Mouse (Mus musculus): Measurements from ENCODE around the gene Msantd2.
A peak's percentile ranks its signal among the peaks of the same experiment; 100 is the strongest.

Msantd2 gene

DNA sequence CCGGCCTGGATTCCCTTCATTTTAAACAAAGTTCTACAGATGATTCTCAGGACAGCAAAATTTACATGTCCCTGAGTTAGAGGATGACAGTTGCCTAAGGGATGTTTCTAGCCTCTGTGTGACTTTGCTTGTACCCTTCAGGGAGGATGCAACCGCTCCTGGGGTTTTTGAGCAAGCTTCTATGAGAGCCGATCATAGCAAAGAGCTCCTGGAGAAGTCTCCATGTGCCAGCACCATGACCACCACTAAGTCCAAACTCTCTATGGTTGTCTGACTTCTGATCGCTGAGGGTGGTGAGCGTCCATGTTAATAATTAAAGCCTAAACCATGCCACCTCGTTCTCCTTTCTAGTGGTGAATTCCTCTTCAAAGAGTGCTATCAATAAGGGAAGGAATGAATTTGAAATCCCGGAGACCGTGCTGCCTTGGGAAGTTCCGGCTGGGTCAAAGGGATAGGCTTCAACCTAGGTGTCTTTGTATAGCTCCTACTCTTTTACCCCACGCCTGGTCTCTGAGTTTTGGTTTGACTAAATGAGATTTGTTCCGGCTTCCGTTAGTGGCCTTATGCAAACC is 54.8 kb downstream of the Msantd2 start:
- no peak for DNase-seq

DNA sequence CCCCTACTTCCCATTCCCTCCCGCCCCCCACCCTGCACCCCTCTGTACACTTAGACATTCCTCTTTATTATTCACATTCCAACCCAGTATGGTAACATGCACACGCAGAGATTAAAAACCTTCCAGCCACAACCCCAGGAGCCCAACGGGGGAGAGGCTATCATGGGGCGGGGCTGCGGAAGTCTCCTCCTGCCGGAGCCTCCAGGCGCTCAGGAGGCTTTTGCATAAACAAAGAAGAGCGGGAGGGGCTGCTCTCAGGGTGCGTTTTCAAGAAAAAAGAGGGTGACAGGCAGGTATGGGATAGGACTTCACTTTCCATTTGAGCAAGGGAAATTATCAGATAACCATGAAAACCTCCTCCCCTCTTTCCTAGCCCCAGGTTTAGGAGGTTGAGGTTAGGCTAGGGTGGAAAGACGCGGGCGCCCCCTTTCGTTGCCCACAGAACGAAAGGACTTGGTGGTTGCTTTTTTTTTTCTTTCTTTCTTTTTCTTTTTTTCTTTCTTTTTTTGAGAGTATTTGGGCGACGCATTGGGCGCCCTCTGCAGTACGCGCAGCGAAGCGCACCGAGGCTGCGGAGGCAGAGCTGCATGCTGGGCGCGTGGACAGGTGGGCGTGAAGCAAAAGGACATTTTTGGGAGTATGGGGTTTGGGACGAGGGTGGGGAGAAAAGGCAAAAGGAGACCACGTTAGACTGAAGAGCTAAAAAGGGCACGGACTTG is 55.5 kb downstream of the Msantd2 start:
- DNase-seq, result peak; percentile 71

DNA sequence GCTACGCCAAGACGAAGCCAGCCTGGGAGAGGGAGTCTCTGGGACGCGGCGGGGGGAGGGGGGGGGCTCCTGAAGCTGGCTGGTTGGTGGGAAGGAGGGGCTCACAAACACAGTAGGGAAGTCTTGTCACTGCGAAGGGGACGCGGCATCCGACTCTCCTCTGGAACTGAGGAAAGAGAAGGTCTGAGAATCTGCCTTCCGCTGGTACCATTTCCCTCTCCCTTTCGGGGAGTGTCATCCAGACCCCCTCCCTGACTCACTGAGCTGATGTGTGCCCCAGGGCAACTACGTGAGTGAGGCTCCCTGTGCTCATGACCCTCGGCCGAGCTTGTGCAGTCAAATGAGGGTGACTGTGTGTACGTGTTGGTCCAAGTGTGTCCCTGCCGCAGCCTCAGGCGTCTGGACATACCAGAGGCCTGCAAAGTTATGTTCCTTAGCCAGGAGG is 56.1 kb downstream of the Msantd2 start:
- no peak for DNase-seq

DNA sequence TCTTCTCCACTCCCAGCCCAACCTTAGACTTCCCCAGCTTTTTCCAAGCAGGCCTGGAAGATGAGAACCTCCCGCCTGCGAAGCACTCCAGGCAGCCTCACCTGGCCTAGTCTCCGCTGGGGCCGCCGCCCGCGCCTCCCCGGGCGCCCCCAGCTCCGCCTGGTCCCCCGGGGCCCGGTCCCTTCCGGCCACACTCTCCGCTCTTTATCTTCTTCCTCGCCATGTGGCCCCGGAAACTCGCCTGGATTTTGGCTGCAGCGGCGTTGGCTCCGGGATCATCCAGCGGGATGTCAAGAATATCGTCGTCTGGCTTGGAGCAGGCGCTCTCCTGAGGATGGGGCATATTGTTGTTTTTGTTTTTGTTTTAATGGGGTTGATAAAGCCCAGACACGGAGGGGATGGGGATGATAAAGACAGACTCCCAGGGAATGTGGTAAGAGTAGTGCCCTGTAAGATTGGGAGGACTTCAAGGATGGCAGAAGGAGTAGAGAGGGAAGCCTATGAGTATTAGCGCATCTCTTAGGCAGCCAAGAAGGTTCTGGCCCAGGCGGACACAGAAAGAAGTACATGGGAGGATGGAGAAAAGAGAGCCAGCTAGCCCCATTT is 56.8 kb downstream of the Msantd2 start:
- no peak for DNase-seq

DNA sequence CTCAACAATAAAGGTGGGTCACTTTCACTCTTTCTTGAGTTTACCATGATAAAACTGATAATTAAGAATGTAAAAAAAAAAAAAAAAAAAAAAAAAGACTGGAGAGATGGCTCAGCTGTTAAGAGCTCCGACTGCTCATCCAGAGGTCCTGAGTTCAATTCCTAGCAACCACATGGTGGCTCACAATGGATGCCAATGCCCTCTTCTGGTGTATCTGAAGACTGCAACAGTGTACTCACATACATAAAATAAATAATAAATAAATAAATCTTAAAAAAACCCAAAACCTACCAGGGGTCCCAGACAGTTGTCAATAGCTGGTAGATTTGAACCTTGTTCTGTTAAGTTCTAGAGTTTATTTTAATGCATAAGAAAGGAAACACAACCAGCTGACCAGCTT is 57.8 kb downstream of the Msantd2 start:
- no peak for DNase-seq

DNA sequence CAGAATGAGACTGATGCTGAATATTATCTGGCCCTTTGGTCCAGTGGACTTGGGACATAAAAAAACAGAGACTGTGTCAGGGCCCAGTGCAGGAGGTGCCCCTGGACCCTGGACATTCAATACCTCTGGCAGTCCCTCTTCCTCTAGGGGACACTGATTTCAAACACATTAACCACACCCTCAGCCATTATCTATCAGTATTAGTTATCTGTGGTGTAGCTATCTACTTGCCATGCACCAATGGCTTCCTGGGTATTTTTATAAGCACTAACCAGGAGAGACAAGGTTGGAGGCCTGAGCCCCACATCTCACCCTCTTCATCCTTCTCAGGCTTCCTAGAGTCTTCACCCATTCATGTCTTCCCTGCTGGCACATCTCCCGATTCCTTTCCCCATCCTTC is 61.3 kb downstream of the Msantd2 start:
- DNase-seq, result no peak

DNA sequence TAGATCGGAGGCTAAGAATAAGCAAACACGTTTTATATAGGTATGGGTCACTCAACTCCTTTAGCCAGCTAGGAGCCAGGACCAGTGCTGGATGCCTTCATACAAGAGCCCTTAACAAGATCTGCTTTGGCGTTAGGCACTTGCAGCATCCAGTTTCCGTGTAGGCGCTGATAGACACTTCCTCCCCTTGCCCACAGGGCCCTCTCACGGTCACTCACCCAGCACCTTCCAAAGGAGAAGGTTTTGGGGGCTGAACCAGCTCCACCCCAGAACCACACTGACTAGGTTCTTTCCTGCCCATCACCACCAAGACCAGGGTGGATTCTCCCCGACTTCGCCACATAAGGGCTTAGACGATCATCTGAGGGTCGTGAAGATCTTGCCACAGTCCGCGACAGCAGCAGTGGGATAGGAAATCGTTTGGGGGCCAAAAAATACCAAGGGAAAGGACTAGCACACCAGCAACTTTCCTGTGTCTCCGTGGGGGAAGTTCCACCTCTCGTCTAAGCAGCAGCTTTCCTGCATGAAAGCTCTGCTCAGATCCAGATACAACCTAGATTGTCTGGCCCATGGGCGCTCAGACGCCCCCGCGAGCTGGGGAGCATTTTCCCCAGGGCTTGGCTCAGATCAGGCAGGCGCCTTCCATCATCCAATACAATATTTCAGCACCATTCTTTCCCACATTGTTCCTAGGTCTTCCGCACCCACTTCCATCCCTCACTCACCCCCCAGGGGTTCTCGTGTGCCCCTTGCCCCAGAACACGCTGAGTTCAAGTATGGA is 62.8 kb downstream of the Msantd2 start:
- DNase-seq, result no peak

DNA sequence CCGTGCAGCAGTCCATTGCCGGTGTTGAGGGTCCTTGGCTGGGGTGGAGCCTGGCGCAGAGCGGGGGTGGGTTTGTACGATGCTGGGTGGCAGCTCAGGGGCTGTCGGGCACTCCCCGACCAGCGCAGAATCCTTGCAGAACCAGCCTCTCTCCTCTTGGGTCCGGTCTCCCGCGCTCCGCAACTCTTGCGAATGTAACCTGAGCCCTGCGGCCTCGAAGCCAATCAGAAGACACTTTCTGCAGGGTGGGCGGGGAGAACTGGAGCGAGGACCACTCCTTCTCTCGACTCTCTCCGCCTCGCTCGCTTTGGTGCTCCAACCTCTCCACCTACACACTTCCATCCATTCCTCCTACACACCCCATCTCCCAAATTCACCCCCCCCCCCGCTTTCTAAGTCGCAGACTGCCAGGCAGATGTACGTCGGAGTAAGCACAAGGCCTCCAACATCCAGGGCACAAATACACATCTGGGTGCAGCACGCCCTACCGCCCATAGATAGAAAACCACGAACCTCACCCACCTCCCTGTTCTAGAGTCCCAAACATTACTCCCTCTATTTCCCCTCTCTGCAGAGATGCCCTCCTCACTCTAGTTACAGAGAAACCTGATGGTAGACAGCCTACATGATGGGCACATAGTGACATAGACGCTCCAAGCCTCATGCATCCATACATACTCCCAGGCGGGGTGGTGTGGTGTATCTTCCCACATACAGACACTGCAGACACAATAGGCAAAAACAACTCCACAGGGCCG is 63.6 kb downstream of the Msantd2 start, which contains the start of gene Nrgn:
Nrgn (minus strand) TSS at position 369 of the 758 bp plus-strand sequence.
- DNase-seq, result peak; percentile 74

DNA sequence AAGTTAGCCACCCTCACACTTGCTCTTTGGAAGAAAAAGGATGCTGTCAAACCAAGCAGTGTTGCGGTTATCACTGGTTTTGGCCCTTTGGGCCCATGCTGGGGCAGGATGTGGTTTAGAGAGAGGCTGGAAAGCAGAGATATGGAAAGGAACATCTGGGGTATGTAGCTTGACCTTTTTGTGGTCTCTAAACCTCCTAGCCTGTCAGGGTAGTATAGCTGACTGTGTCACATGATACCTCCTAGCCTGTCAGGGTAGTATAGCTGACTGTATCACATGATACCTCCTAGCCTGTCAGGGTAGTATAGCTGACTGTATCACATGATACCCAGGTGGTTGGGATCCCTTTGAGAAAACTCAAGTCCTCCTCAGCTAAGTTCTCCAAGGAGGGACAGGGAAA is 65.2 kb downstream of the Msantd2 start:
- no peak for DNase-seq

DNA sequence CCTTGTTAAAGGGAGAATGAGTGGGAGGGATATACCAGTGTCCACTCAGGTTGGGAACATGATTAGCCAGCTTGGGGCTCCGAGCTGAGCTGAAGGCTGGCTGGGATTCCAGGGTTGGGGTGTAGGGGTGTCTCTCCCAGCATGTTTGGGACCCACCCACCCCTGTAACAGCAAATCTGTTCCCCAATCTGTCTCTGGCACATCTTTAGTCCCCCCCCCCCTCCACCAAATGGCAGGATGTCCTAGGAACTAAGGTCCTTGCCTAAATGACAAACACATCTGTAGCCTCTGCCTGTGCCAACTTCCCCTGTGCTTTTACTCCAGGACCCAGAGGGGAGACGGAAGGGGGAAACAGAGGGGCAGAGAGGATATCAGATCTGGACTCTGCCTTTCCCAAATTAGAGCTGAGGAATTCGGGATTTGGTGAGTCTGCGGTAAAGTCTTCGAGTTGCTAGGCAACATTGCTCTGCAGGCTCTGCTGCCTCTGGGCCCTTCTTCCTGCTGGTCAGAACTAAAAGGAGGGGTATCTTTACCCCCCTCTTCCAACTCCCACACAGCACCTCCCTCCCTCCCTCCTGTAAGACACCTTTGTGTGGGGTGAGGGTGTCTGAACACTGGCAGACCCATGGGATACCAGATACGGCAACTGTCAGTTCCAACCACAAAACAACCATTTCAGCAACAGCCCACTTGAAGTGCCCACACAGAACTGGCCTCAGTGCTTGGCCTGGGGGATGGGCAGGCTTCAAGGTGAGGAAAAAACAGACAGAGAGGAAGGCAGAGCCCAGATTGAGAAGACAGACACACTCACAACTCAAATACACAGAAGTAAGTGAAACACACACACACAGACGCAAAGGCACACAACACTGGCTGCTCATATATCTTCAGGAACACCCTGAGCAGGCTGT is 66.0 kb downstream of the Msantd2 start, which contains the start of gene Siae:
Siae (plus strand) TSS at position 861 of the 911 bp plus-strand sequence.
- no peak for DNase-seq

DNA sequence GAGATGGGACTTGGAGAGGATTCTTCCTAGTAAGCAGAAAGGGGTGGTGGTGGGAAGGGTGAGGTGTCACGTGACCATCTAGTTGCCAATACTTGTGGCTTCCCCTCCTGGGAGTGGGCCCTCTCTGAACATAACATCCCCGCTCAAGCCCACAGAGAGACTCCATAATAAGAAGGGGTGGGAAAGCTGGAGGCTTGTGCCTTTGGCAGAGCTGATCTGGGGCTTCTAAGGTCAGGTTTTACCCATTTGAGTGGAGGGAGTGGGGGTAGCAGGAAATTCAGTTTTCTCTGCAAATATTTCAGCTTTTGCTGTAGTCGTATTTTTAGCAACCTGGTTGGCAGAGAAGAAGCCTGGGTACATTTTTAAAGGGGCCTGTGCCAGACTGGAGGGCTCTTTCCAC is 67.2 kb downstream of the Msantd2 start:
- DNase-seq, result no peak

DNA sequence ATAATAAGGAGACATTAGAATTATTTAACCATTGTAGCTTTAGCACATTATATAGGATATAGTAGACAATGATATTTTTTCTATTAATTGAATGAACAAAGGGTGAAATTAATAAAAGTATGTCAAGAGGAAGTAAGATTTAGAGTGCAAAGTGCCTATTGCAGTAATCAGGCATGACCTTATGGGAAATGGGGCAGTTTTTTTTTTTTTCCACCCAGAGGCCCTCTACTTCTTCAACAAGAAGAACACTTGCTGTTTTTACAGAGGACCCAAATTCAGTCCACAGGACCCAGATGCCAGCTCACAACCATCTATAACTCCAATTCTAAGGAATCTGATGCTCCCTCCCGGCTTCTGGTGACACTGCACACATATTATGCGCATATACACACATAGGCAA is 71.5 kb downstream of the Msantd2 start:
- DNase-seq, result no peak

DNA sequence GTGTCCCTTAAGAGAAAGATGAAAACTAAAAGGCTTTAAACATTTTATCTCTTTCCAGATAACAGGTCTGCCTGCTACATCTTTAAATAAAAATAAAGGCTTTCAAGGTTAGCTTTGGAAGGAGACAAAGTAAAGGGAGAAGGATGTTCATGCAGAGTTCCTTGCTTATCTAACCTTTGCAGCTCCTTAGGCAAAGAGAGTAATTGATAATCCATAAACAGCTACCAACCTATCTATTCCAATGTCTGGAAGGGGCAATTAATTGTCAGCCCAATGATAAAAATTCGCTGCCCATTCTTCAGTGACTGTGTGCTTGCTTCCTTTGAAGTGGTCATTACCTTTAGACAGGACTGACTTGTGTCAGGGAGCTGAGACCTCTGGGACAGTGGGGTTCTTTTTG is 74.7 kb downstream of the Msantd2 start:
- no peak for DNase-seq

DNA sequence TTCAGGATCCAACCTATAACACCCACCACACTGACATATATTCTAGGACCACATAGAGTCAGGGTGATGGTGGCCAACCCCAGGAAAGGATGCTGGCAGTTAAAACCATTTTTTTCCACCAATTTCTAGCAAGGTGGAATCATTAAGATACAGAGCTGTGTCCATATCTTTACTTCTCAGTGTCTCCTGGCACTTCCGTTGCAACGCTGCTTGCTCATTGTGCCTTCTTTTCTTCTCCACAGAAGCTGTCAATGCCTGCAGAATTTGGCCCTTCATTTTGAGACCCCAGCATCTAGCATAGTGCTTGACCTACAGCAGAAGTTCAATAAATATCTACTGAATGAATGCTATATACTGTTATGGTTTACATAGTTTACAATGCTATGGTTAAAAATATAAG is 77.9 kb downstream of the Msantd2 start:
- DNase-seq, result no peak

DNA sequence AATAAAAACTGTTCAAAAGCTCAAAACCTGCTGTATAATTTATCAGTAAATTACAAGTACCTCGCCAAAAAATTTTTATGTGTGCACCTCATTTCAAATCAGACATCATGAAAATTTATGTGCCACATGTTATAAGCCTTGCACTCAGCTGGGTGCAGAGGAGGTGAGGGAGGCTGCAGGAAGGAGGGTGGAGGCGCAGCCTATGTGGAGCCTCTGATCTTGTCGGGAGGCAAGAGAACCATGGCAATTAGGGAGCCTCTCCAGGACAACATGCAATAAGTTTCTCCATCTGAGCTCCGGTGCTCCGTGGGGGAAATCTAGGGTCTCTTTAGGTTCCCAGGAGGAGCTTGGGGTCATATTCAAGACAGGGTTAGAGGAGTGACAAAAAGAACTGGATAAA is 78.3 kb downstream of the Msantd2 start:
- DNase-seq, result no peak

DNA sequence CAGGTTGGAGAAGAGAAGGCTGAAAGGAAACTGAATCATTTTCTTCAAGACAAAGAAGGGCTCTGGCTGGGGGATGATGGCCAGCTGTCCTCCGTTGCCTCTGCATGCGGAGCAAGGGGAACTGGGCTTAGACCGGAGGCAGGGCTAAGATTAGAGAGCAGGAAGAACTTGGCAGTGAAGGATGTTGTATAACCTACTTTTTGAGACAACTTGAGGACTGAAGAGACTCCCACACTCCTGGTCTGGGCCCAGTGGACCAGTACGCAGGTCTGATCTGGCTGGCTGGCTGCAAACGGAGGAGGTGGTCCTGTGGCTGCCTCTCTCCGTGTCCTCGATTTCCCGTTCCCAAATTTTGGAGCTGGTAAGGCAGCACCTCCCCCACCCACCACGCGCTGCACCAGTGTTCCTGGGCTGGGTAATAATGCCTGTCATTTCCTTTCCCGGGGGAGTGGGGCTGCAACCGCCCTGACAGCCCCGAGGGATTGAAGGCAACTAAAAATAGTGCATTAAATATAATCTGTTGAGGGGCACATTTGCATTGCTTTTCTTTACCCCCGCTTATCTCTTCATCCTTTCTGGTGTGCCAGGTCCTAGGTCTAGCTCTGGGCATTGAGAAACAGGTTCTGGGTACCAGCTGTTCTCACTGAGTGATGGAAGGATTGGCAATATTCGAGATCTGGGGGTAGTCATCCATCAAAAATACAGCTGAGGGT is 78.9 kb downstream of the Msantd2 start:
- peak; percentile 15 for DNase-seq

DNA sequence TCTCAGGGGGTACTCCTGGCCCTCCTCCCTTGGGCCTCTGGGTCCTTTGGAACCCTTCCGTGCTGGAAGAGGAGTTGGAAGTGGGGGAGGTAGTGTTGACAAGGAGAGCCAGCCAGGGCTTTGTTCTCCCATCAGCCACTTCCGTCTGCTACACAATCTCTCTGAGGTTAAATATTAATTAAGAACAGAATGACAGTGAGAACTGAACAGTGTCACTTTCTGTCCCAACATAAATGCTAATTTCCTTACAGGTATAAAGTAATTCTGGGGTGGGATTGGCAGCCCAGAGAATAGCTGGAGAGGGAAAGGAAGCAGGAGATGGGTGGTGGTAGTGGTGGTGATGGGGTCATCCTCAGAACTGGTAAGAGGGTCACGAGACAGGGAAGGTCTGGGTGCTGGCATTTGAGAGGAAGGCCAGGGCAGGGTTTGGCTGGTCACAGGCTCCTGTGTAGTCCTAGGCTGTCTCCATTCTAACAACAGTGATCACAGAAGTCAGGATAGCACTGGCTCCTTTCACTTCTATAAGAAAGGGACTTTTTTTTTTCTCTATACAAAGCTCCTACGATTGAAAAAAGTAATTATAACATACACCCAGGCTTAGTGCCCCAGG is 79.6 kb downstream of the Msantd2 start:
- DNase-seq, result no peak

DNA sequence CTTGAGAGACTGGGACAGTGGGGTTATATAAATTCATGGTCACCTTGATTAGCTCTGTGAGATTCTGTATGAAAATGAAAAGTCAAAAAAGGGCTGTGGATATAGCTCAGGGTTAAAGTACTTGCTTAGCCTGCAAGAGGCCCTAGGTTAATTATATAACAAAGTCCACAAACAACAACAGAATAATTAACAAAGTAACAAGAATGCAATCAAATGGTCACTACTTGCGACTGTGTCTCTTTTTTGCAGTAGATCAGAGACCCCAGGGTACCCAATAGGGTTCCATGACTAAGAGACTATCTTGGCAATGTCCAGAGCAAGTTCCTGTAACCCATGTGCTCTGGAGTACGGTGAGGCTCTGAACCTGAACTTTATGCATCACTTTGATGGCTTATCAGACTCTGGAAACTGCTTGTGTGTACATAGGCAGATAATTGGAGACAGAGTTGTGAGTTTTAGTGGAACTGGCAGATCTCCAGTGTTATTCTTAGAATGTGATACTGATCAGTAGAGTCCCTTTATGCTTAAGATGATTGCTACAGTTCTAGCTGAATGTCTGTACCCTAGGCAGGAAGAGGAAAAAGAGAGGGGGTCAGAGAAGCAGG is 80.2 kb downstream of the Msantd2 start:
- no peak for DNase-seq

DNA sequence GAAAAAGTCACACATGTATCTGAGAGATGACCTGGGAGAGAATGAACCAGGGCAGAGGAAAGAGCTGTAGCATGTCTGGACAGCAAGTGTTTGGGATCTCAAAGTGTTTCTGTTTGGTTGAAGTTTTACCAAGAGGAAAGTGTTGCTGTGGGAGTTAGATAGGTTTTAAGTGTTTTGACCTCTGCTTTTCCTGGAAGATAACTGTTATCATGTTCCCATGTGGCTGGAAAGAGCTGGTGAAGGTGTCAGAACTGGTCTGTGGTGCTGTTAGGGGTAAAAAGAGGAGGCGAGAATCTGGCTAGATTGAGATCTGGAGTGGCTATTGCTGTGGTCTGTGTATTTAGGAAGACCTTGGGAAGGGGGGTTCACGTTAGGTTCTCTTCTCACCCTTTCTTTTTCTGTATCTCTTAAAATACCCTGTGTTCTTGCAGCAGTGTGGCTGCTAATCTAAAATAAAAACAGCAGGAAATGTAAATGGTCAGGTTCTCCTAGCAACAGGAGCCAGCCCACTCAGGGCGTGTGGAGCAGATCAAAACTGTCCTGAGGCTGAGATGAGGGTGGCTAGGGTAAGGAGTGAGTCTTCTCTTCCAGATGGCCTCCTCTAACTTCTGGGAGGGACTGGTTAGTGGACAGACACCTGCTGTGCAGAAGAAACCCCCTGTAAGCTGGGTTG is 83.2 kb downstream of the Msantd2 start:
- DNase-seq, result no peak
